Mouse (Mus musculus): ENCODE results near the gene Atp5e.

DNA sequence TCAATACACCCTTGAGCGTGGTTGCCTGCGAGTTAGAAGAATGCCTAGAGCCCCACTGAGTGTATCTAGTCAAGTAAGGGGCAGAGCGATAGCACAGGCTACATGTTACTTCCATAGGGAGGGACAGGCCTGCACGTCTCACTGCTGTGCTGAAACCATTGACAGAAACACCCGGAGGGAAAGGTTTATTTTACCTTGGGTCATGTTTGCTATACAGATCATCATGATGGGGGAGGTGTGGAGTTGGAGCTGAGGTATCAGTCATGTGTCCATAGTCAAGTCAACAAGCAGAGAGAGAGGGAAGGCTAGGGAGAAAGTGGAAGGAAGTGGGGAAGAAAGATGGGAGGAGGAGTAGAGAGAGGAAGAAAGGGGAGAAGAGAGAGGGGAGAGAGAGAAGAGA, 23.1 kb upstream of the Atp5e start:
- no peak for TF ChIP-seq CTCF (IDR thresholded peaks at IDR 0.05; ENCODE audit: extremely low read depth, insufficient read length, insufficient replicate concordance, low read depth, low read length)
- TF ChIP-seq POLR2A (IDR thresholded peaks at IDR 0.05; ENCODE audit: low read depth, low read length) = no peak
